Mouse (Mus musculus): Measurements from ENCODE around the gene Atcay. TPM values are rescaled to one million over a fixed set of nuclear protein-coding genes. Genes with fewer than 3 reads are reported as not detected.

Atcay gene
- polyA plus RNA-seq (2014; fragmentation: Nextera tagmentation; extraction: Ambion mirVana), result 56.6 and 78.4 TPM in 2 replicates

DNA sequence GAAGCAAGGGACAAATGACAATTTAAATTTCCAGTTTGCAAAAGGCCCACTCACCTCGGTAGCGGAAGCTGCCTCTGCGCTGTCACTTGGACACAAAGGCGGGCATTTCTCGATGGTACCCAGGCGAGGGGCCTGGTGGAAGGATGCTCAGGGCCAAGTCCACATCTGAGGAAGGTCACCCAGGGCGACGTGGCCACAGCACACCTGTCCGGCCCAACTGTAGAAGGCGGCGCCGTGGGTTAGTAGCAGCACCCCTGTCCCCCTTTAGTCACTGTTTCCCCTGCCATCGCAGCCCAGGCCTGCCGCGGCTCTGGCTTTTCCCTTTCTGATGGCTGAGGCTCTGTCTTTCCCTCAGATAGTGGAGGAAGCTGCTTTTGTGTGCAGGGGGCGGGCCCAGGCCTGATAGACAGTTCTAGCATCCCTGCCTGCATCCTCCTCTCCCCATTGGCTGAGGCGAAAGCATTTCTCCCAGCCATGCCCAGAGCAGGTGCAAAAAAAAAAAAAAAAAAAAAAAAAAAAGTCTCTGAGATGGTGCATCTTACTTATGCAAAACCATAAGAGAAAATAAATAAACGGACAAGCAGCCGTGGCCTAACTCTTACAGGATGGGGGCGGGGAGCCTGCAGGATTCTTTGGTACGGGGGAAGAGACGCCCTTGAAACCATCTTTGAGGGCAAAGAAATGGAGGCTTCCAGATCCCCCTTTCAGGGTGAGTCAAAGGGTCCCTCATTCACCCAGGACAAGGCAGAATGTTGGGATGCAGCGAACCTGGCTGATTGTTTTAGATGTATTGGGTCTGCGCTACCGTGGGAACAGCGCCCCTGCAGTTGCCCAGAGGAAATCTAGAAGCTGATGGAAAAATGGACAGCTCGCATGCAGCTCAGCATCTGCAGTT is at the start of gene Atcay:
Atcay (minus strand) TSS at position 396 of the 895 bp plus-strand sequence.
- peaks cover 3% of the 10 kb centered on the region; the same call in 1 of the 2 replicates for H3K36me3 ChIP-seq (ENCODE audit: control insufficient read depth, insufficient read depth, low read length)
- WGBS, result 4% methylated on average over 27 of the region's 27 CpGs
- peak within 1 kb of the TSS; percentile 92 for H3K27ac ChIP-seq (ENCODE audit: low read depth, low read length)
- DNase-seq (ENCODE audit: low spot score) (peak; percentile 95), ATAC-seq (peak; percentile 92)
- H3K9ac ChIP-seq (ENCODE audit: low read length), result peak within 1 kb of the TSS; percentile 91
- H3K4me3 ChIP-seq (ENCODE audit: low read depth, low read length), result peak within 1 kb of the TSS; percentile 64
- H3K27me3 ChIP-seq (replicated peaks; ENCODE audit: control insufficient read depth, insufficient read depth, low read length), result no peaks in the 10 kb centered on the region
- peaks cover 17% of the 10 kb centered on the region; the same call in 1 of the 2 replicates for H3K4me1 ChIP-seq (ENCODE audit: control insufficient read depth, insufficient read depth, low read length)
- H3K9me3 ChIP-seq (replicated peaks; ENCODE audit: control insufficient read depth, low read length), result no peaks in the 10 kb centered on the region
- peak within 1 kb of the TSS; percentile 76 for H3K4me2 ChIP-seq (ENCODE audit: low read length)

DNA sequence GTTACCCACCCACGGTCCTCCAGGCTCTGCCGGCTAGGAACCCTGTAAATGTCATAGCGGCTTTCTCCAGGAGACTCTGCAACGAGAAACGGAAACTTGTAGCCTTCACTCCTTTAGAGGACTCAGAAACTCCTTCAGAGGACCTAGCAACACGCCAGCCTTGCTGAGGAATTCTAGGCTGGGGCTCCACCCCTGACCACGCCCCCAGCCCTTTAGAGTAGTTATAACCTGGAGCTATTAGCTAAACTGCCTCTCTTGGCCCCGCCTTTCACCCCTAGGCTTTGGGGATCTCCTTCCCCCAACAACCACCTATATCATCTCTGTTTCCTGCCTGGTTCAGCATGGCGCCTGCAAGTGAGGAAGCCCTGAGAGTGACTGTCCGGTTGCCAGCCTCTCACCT is 48.9 kb upstream of the Atcay start:
- no peaks in the 10 kb centered on the region for H3K9me3 ChIP-seq (replicated peaks; ENCODE audit: control insufficient read depth, low read length)
- H3K27ac ChIP-seq (ENCODE audit: low read depth, low read length), result no peak overlapping the region
- no peaks in the 10 kb centered on the region for H3K4me1 ChIP-seq (ENCODE audit: control insufficient read depth, insufficient read depth, low read length)
- 0 out of 2 replicates have a peak, but pooled peaks cover 3% of the 10 kb centered on the region for H3K27me3 ChIP-seq (replicated peaks; ENCODE audit: control insufficient read depth, insufficient read depth, low read length)
- no peak for ATAC-seq
- no peaks in the 10 kb centered on the region for H3K36me3 ChIP-seq (ENCODE audit: control insufficient read depth, insufficient read depth, low read length)
- WGBS, result 48% methylated on average over 10 of the region's 10 CpGs
- no peak overlapping the region for H3K9ac ChIP-seq (ENCODE audit: low read length)
- no peak overlapping the region for H3K4me3 ChIP-seq (ENCODE audit: low read depth, low read length)
- H3K4me2 ChIP-seq (ENCODE audit: low read length), result no peak overlapping the region
- DNase-seq (ENCODE audit: low spot score), result no peak

GRCm38 (mm10) chr10:81277676-81278075 is 47.0 kb upstream of the Atcay start:
- no peak overlapping the region for H3K4me2 ChIP-seq (ENCODE audit: low read length)
- no peaks in the 10 kb centered on the region for H3K4me1 ChIP-seq (ENCODE audit: control insufficient read depth, insufficient read depth, low read length)
- no peaks in the 10 kb centered on the region for H3K27me3 ChIP-seq (replicated peaks; ENCODE audit: control insufficient read depth, insufficient read depth, low read length)
- no peak overlapping the region for H3K4me3 ChIP-seq (ENCODE audit: low read depth, low read length)
- ATAC-seq (no peak), DNase-seq (ENCODE audit: low spot score) (no peak)
- WGBS, result 85% methylated on average over 22 of the region's 22 CpGs
- H3K9ac ChIP-seq (ENCODE audit: low read length), result no peak overlapping the region
- no peaks in the 10 kb centered on the region for H3K9me3 ChIP-seq (replicated peaks; ENCODE audit: control insufficient read depth, low read length)
- peaks cover 12% of the 10 kb centered on the region for H3K36me3 ChIP-seq (ENCODE audit: control insufficient read depth, insufficient read depth, low read length)
- no peak overlapping the region for H3K27ac ChIP-seq (ENCODE audit: low read depth, low read length)

DNA sequence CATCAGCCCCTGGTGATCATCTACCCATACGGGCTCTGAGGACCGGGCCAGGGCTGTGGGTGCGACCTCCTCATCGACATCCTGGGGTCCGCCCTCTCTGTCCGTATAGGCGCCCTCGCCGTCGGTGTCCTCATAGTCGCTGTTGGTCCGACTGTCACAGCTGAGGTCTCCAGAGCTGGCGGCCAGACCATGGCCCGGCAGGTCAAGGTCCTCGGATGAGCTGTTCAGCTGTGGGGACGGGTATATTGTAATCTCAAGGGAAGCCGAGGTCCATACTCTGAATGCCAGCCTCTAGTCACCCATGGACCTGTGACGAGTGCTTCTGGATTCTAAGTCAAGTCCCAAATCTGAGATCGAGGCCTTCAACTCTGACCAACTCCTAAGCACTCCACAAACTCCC is 43.2 kb upstream of the Atcay start:
- peaks cover 32% of the 10 kb centered on the region for H3K36me3 ChIP-seq (ENCODE audit: control insufficient read depth, insufficient read depth, low read length)
- H3K27ac ChIP-seq (ENCODE audit: low read depth, low read length), result no peak overlapping the region
- 95% methylated on average over 19 of the region's 19 CpGs for WGBS
- no peaks in the 10 kb centered on the region for H3K9me3 ChIP-seq (replicated peaks; ENCODE audit: control insufficient read depth, low read length)
- H3K27me3 ChIP-seq (replicated peaks; ENCODE audit: control insufficient read depth, insufficient read depth, low read length), result no peaks in the 10 kb centered on the region
- no peak overlapping the region for H3K9ac ChIP-seq (ENCODE audit: low read length)
- H3K4me1 ChIP-seq (ENCODE audit: control insufficient read depth, insufficient read depth, low read length), result no peaks in the 10 kb centered on the region
- ATAC-seq (no peak), DNase-seq (ENCODE audit: low spot score) (no peak)
- no peak overlapping the region for H3K4me2 ChIP-seq (ENCODE audit: low read length)
- H3K4me3 ChIP-seq (ENCODE audit: low read depth, low read length), result no peak overlapping the region

DNA sequence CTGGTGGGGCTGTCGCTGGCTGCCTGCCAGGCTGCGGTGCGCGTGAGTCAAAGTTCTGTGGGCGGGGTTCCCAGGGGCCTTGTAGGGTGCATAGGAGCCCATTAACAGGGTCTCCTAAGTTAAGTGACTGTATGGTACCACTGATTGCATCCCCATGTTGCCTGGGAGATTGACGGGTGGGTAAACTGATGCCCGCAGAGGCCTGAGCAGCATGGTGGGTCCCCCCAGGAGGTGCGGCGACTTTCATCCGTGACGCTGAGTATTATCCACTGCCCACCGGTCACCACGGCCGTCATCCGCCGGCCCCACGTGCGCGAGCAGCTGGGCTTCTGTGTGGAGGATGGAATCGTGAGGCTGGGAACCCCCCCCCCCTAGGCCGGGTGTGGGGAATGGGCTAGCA is 41.7 kb upstream of the Atcay start:
- Histone ChIP-seq H3K36me3 (ENCODE audit: control insufficient read depth, insufficient read depth, low read length) (peaks cover 32% of the 10 kb centered on the region), H3K4me1 (ENCODE audit: control insufficient read depth, insufficient read depth, low read length) (peaks cover 5% of the 10 kb centered on the region; the same call in 1 of the 2 replicates), H3K4me2 (ENCODE audit: low read length) (no peak overlapping the region), H3K4me3 (ENCODE audit: low read depth, low read length) (no peak overlapping the region), H3K27ac (ENCODE audit: low read depth, low read length) (no peak overlapping the region), H3K27me3 (replicated peaks; ENCODE audit: control insufficient read depth, insufficient read depth, low read length) (no peaks in the 10 kb centered on the region), H3K9me3 (replicated peaks; ENCODE audit: control insufficient read depth, low read length) (no peaks in the 10 kb centered on the region), H3K9ac (ENCODE audit: low read length) (no peak overlapping the region)
- no peak for ATAC-seq
- WGBS, result 92% methylated on average over 21 of the region's 21 CpGs
- DNase-seq (ENCODE audit: low spot score), result no peak

GRCm38 (mm10) chr10:81268643-81269412 is 38.2 kb upstream of the Atcay start:
- no peaks in the 10 kb centered on the region for H3K27me3 ChIP-seq (replicated peaks; ENCODE audit: control insufficient read depth, insufficient read depth, low read length)
- H3K4me2 ChIP-seq (ENCODE audit: low read length), result peak overlapping the region; percentile 57
- H3K4me3 ChIP-seq (ENCODE audit: low read depth, low read length), result peak overlapping the region; percentile 47
- ATAC-seq (no peak), DNase-seq (ENCODE audit: low spot score) (no peak)
- 84% methylated on average over 16 of the region's 16 CpGs for WGBS
- H3K36me3 ChIP-seq (ENCODE audit: control insufficient read depth, insufficient read depth, low read length), result peaks cover 50% of the 10 kb centered on the region
- peak overlapping the region; percentile 76 for H3K9ac ChIP-seq (ENCODE audit: low read length)
- H3K9me3 ChIP-seq (replicated peaks; ENCODE audit: control insufficient read depth, low read length), result no peaks in the 10 kb centered on the region
- no peak overlapping the region for H3K27ac ChIP-seq (ENCODE audit: low read depth, low read length)
- H3K4me1 ChIP-seq (ENCODE audit: control insufficient read depth, insufficient read depth, low read length), result peaks cover 10% of the 10 kb centered on the region

DNA sequence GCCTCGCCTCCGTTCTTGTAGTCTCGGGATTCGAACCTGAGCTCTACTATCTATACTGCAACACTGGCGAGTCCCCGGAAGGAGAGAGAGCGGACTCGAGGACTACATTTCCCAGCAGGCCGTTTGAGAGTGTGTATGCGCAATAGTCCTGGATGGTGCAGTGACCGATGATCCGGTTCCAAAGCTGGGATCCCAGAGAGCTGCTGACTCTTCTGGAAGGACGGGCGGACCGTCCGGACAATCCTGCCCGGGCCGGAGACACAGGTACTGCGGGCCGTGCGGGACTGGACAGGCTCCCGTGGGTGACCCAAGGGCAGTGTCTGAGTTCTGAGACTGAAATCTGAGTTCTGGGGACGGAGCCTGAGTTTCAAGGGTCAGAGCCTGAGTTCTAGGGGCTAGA is 37.4 kb upstream of the Atcay start:
- H3K36me3 ChIP-seq (ENCODE audit: control insufficient read depth, insufficient read depth, low read length), result peaks cover 49% of the 10 kb centered on the region
- no peaks in the 10 kb centered on the region for H3K27me3 ChIP-seq (replicated peaks; ENCODE audit: control insufficient read depth, insufficient read depth, low read length)
- H3K9me3 ChIP-seq (replicated peaks; ENCODE audit: control insufficient read depth, low read length), result no peaks in the 10 kb centered on the region
- peak overlapping the region; percentile 57 for H3K4me2 ChIP-seq (ENCODE audit: low read length)
- ATAC-seq (peak; percentile 42), DNase-seq (ENCODE audit: low spot score) (peak; percentile 93)
- peak overlapping the region; percentile 76 for H3K9ac ChIP-seq (ENCODE audit: low read length)
- H3K27ac ChIP-seq (ENCODE audit: low read depth, low read length), result no peak overlapping the region
- WGBS, result 4% methylated on average over 23 of the region's 23 CpGs
- H3K4me1 ChIP-seq (ENCODE audit: control insufficient read depth, insufficient read depth, low read length), result peaks cover 10% of the 10 kb centered on the region
- H3K4me3 ChIP-seq (ENCODE audit: low read depth, low read length), result peak overlapping the region; percentile 47

GRCm38 (mm10) chr10:81266211-81267105 is 35.8 kb upstream of the Atcay start, which contains the start of the genes Mrpl54 and Apba3:
Mrpl54 (minus strand) TSS chr10:81266934.
Apba3 (plus strand) TSS chr10:81266960.
- peaks cover 42% of the 10 kb centered on the region for H3K36me3 ChIP-seq (ENCODE audit: control insufficient read depth, insufficient read depth, low read length)
- DNase-seq (ENCODE audit: low spot score) (peak; percentile 98), ATAC-seq (peak; percentile 95)
- peaks cover 10% of the 10 kb centered on the region for H3K4me1 ChIP-seq (ENCODE audit: control insufficient read depth, insufficient read depth, low read length)
- peak within 1 kb of the TSS; percentile 60 for H3K4me3 ChIP-seq (ENCODE audit: low read depth, low read length)
- H3K9me3 ChIP-seq (replicated peaks; ENCODE audit: control insufficient read depth, low read length), result no peaks in the 10 kb centered on the region
- H3K27me3 ChIP-seq (replicated peaks; ENCODE audit: control insufficient read depth, insufficient read depth, low read length), result no peaks in the 10 kb centered on the region
- peak within 1 kb of the TSS; percentile 77 for H3K27ac ChIP-seq (ENCODE audit: low read depth, low read length)
- under 1% methylated on average over 48 of the region's 48 CpGs for WGBS
- H3K4me2 ChIP-seq (ENCODE audit: low read length), result peak within 1 kb of the TSS; percentile 62
- H3K9ac ChIP-seq (ENCODE audit: low read length), result peak within 1 kb of the TSS; percentile 76
